Mouse (Mus musculus) lung, embryonic 14.5 days (tissue): ENCODE measurements at regions not wholly inside any gene's neighbourhood (a gene's known extent, or its start where the extent isn't known, plus 50 kb on each side); places are given as distances from the start of the nearest gene placed in this dataset.
A peak's percentile ranks its signal among the peaks of the same experiment; 100 is the strongest.

Experiments
- ATAC-seq: fragments of 200-750 bp; cut with Nextera tagmentation; 2 replicates; pipeline ENCODE4 v1.8.0; 2017; ENCODE audit warnings: mild to moderate bottlenecking, moderate TSS enrichment, moderate library complexity; ENCODE audit not compliant: insufficient read depth
- DNase-seq: peaks from one replicate; pipeline ENCODE4 v3.0.0-alpha.2; 2015
- H3K27ac ChIP-seq: fragments of 300-500 bp; sonication (generic); 2 replicates; pipeline ENCODE4 v1.5.1; 2014; ENCODE audit warnings: low read depth, mild to moderate bottlenecking, moderate library complexity
- H3K27me3 ChIP-seq: fragments of 300-500 bp; sonication (generic); 2 replicates; pipeline ENCODE4 v1.6.1; 2014; ENCODE audit warnings: low read length, control low read depth; ENCODE audit not compliant: insufficient read depth
- H3K36me3 ChIP-seq: fragments of 300-500 bp; sonication (generic); 2 replicates; pipeline ENCODE4 v1.6.1; 2014; ENCODE audit warnings: control low read depth; ENCODE audit not compliant: insufficient read depth
- H3K4me1 ChIP-seq: fragments of 300-500 bp; sonication (generic); 2 replicates; pipeline ENCODE4 v1.6.1; 2014; ENCODE audit warnings: antibody characterized with exemption, control low read depth; ENCODE audit not compliant: insufficient read depth
- H3K4me2 ChIP-seq: fragments of 300-500 bp; sonication (generic); 2 replicates; pipeline ENCODE4 v1.6.1; 2014; ENCODE audit warnings: mild to moderate bottlenecking
- H3K4me3 ChIP-seq: fragments of 300-500 bp; sonication (generic); 2 replicates; pipeline ENCODE4 v1.5.1; 2014; ENCODE audit warnings: low read depth, low read length
- H3K9ac ChIP-seq: fragments of 300-500 bp; sonication (generic); 2 replicates; pipeline ENCODE4 v1.6.1; 2014
- H3K9me3 ChIP-seq: fragments of 300-500 bp; sonication (generic); 2 replicates; pipeline ENCODE4 v1.6.1; 2016; ENCODE audit warnings: low read depth, low read length, control low read depth
- CTCF ChIP-seq: IDR thresholded peaks from 2 replicates; pipeline ENCODE4 v1.5.1; 2016; ENCODE audit warnings: antibody characterized with exemption, low read depth
- WGBS: fragments of 180-500 bp; shearing (Covaris S2); extraction: QIAGEN DNeasy Blood & Tissue Kit; methylation state at CpG from one replicate; pipeline ENCODE4 v1.1.7; 2014; 5-methylcytosine and 5-hydroxymethylcytosine counted together

GRCm38 (mm10) chr12:55930468-55930867, 94.3 kb downstream of the Brms1l start:
- no peak overlapping the region for H3K4me2 ChIP-seq
- no peak for TF ChIP-seq CTCF
- DNase-seq (peak; percentile 5), ATAC-seq (no peak)
- no peak overlapping the region for H3K4me3 ChIP-seq
- no peak overlapping the region for H3K27ac ChIP-seq
- H3K4me1 ChIP-seq: no peaks in the 10 kb centered on the region
- H3K9me3 ChIP-seq: no peaks in the 10 kb centered on the region
- no peak overlapping the region for H3K9ac ChIP-seq
- 45% methylated on average over 4 of the region's 4 CpGs for WGBS
- H3K36me3 ChIP-seq: no peaks in the 10 kb centered on the region
- H3K27me3 ChIP-seq: no peaks in the 10 kb centered on the region

GRCm38 (mm10) chr12:55926974-55927321, 90.8 kb downstream of the Brms1l start:
- Histone ChIP-seq H3K27me3 (no peaks in the 10 kb centered on the region), H3K4me1 (no peaks in the 10 kb centered on the region), H3K9ac (no peak overlapping the region), H3K4me2 (no peak overlapping the region), H3K4me3 (no peak overlapping the region), H3K27ac (no peak overlapping the region), H3K36me3 (no peaks in the 10 kb centered on the region), H3K9me3 (no peaks in the 10 kb centered on the region)
- TF ChIP-seq CTCF: no peak
- ATAC-seq (no peak), DNase-seq (no peak)
- WGBS: 95% methylated on average over 1 of the region's 1 CpGs

- Histone ChIP-seq H3K9ac (no peak overlapping the region), H3K9me3 (no peaks in the 10 kb centered on the region), H3K27ac (no peak overlapping the region), H3K27me3 (no peaks in the 10 kb centered on the region), H3K4me3 (no peak overlapping the region), H3K4me2 (no peak overlapping the region), H3K36me3 (no peaks in the 10 kb centered on the region), H3K4me1 (no peaks in the 10 kb centered on the region)
- no peak for TF ChIP-seq CTCF
- DNase-seq (peak; percentile 43), ATAC-seq (no peak)
- WGBS: 83% methylated on average over 2 of the region's 2 CpGs
Observed at GRCm38 (mm10) chr12:55926276-55926973, 90.3 kb downstream of the Brms1l start.
